Mouse (Mus musculus): ENCODE measurements at regions not wholly inside any gene's neighbourhood (a gene's known extent, or its start where the extent isn't known, plus 50 kb on each side); places are given as distances from the start of the nearest gene placed in this dataset.

DNA sequence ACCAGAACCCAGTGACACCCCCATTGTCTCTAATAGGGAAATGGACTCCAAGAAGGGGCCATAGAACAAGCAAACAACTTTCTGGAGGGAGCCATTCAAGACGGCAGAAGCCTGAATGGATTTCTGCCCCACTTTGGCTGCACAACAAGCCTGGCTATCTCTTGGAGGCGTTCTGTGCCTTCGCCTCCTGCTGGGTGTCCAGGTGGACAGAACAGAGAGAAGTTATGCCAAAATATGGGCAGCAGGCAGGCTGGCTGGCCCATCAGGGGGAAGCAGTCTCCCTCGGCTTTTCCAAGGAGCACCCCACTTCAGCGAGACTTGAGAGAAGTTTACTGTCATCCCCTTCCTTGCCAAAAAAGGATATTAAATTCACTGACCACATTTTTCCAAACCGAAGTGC, 65.8 kb upstream of the Pkdcc start:
- no peak overlapping the region for H3K4me2 ChIP-seq (ENCODE audit: low read depth)
- no peak overlapping the region for H3K9ac ChIP-seq
- no peak for DNase-seq
- no peaks in the 10 kb centered on the region for H3K36me3 ChIP-seq (ENCODE audit: insufficient read depth)
- ATAC-seq = no peak
- H3K9me3 ChIP-seq (ENCODE audit: low read length) = no peaks in the 10 kb centered on the region
- H3K27me3 ChIP-seq (ENCODE audit: insufficient read depth, low read length) = no peaks in the 10 kb centered on the region
- 84% methylated on average over 6 of the region's 6 CpGs for WGBS
- no peak overlapping the region for H3K27ac ChIP-seq (ENCODE audit: low read depth, low read length)
- no peak overlapping the region for H3K4me3 ChIP-seq (ENCODE audit: low read depth, low read length)
- no peak for TF ChIP-seq CTCF (IDR thresholded peaks at IDR 0.05; ENCODE audit: low read depth)
- no peaks in the 10 kb centered on the region for H3K4me1 ChIP-seq (ENCODE audit: insufficient read depth)

DNA sequence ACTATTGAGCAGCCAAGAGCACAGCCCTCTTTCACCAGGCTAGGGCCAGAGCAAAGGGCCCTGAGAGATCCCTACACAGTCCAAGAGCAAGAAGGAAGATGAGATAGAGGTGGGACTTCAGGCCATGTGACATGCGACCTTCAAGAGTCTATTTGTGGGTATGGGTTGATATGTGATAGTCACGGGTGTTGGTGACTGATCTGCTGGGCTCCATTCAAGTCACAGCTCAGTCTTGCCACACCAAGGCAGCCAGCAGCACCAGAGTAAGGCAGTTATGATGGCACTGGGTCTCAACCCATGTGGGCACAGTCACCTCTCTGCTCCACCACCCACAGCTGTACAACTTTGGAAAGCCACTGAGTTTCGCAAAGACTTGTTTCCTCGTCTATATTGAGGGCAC, 60.0 kb upstream of the Pkdcc start:
- no peaks in the 10 kb centered on the region for H3K9me3 ChIP-seq (ENCODE audit: low read length)
- no peak for ATAC-seq
- 96% methylated on average over 4 of the region's 4 CpGs for WGBS

DNA sequence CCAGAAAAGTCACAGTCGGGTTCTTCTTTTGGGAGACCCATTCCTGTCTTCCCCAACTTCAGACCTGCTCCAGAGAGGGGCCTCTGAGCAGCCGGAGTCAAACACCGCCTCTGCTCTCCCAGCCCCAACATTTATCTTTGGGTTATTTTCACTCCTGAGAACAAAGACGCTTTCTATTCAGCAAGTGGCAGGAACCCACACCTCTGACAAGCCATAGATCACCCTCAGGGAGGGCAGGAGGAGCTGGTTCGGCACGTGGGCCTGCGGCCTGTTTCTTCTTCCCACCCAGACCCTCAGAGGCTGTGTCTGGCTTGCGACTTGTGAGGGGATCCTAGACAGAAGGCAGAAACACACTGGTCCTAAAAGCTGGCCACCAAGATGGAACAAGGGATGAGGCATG, 58.4 kb upstream of the Pkdcc start:
- Histone ChIP-seq H3K4me1 (ENCODE audit: insufficient read depth) (no peaks in the 10 kb centered on the region), H3K27me3 (ENCODE audit: insufficient read depth, low read length) (no peaks in the 10 kb centered on the region), H3K27ac (ENCODE audit: low read depth, low read length) (no peak overlapping the region), H3K4me2 (ENCODE audit: low read depth) (no peak overlapping the region), H3K36me3 (ENCODE audit: insufficient read depth) (no peaks in the 10 kb centered on the region), H3K9me3 (ENCODE audit: low read length) (no peaks in the 10 kb centered on the region), H3K4me3 (ENCODE audit: low read depth, low read length) (no peak overlapping the region), H3K9ac (no peak overlapping the region)
- no peak for TF ChIP-seq CTCF (IDR thresholded peaks at IDR 0.05; ENCODE audit: low read depth)
- 69% methylated on average over 8 of the region's 8 CpGs for WGBS
- no peak for ATAC-seq
- DNase-seq = no peak

More for the DNA sequence above, 60.0 kb upstream of the Pkdcc start:
- TF ChIP-seq CTCF (IDR thresholded peaks at IDR 0.05; ENCODE audit: low read depth) = no peak
- H3K4me3 ChIP-seq (ENCODE audit: low read depth, low read length) = no peak overlapping the region
- H3K9ac ChIP-seq = no peak overlapping the region
- no peak overlapping the region for H3K4me2 ChIP-seq (ENCODE audit: low read depth)
- DNase-seq = no peak
- H3K36me3 ChIP-seq (ENCODE audit: insufficient read depth) = no peaks in the 10 kb centered on the region
- H3K27me3 ChIP-seq (ENCODE audit: insufficient read depth, low read length) = no peaks in the 10 kb centered on the region
- H3K4me1 ChIP-seq (ENCODE audit: insufficient read depth) = no peaks in the 10 kb centered on the region
- no peak overlapping the region for H3K27ac ChIP-seq (ENCODE audit: low read depth, low read length)

DNA sequence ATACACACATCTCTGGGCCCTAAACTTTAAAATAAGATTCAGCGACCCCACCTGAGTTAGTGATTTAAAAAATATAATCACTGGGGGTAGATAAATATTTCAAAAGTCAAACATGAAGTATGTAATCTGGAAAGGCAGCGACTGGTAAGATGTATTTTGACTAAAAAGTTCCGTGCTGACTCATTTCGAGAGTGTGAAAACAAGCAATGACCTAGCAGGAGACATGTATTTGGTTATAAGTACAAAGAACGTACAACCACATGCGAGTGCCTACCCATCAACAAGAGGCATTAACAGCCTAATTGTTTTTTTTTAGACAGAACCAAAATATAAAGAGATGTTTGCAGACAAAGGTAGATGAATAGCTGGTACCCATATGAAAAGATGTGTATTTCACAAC, 57.0 kb upstream of the Pkdcc start:
- no peak overlapping the region for H3K27ac ChIP-seq (ENCODE audit: low read depth, low read length)
- H3K4me2 ChIP-seq (ENCODE audit: low read depth) = no peak overlapping the region
- no peaks in the 10 kb centered on the region for H3K36me3 ChIP-seq (ENCODE audit: insufficient read depth)
- H3K9me3 ChIP-seq (ENCODE audit: low read length) = no peaks in the 10 kb centered on the region
- no peaks in the 10 kb centered on the region for H3K4me1 ChIP-seq (ENCODE audit: insufficient read depth)
- DNase-seq (no peak), ATAC-seq (no peak)
- no peak for TF ChIP-seq CTCF (IDR thresholded peaks at IDR 0.05; ENCODE audit: low read depth)
- no peaks in the 10 kb centered on the region for H3K27me3 ChIP-seq (ENCODE audit: insufficient read depth, low read length)
- WGBS = 81% methylated on average over 6 of the region's 6 CpGs
- H3K9ac ChIP-seq = no peak overlapping the region
- H3K4me3 ChIP-seq (ENCODE audit: low read depth, low read length) = no peak overlapping the region

DNA sequence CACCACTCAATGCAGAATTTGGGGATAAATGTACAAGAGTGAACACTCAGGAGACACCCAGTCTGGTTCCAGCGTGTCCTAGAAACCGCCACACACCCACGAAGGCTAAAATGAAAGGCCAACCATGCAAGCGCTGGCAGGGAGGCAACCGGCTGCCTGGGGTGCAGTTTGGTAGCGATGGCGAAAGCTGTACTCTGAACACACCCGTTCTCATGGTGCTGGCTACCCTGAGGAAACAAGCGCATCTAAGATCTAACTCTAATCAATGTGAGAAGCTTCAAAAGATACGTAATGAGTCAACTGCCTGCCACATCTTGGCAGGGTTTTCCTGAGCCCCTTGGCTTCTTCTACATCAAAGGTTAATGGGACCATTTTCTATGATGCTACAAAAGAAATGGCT, 56.4 kb upstream of the Pkdcc start:
- ATAC-seq (no peak), DNase-seq (no peak)
- TF ChIP-seq CTCF (IDR thresholded peaks at IDR 0.05; ENCODE audit: low read depth) = no peak
- no peaks in the 10 kb centered on the region for H3K36me3 ChIP-seq (ENCODE audit: insufficient read depth)
- no peak overlapping the region for H3K27ac ChIP-seq (ENCODE audit: low read depth, low read length)
- WGBS = 88% methylated on average over 10 of the region's 10 CpGs
- H3K9ac ChIP-seq = no peak overlapping the region
- no peaks in the 10 kb centered on the region for H3K9me3 ChIP-seq (ENCODE audit: low read length)
- no peaks in the 10 kb centered on the region for H3K27me3 ChIP-seq (ENCODE audit: insufficient read depth, low read length)
- no peak overlapping the region for H3K4me2 ChIP-seq (ENCODE audit: low read depth)
- H3K4me1 ChIP-seq (ENCODE audit: insufficient read depth) = no peaks in the 10 kb centered on the region
- H3K4me3 ChIP-seq (ENCODE audit: low read depth, low read length) = no peak overlapping the region

DNA sequence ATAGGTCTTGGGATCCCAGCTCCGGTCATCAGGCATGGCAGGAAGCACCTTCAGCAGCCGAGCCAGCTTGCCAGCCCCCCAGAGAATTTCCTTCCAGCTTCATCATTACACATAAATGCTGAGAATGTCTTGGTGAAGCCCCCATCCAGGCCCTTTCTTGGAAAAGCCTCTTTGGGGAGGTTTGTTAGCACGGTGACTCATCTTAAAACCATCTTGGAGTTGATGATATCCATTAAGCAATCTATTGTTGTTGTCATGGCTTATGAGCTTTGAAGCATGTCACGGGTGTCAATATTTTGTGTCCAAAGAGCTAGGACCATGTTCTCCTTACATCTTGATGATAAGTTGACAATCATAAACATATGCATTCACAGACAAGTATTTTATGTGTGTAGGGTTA, 55.5 kb upstream of the Pkdcc start:
- Histone ChIP-seq H3K4me3 (ENCODE audit: low read depth, low read length) (no peak overlapping the region), H3K36me3 (ENCODE audit: insufficient read depth) (no peaks in the 10 kb centered on the region), H3K4me1 (ENCODE audit: insufficient read depth) (no peaks in the 10 kb centered on the region), H3K27ac (ENCODE audit: low read depth, low read length) (no peak overlapping the region), H3K9ac (no peak overlapping the region), H3K4me2 (ENCODE audit: low read depth) (no peak overlapping the region), H3K27me3 (ENCODE audit: insufficient read depth, low read length) (no peaks in the 10 kb centered on the region), H3K9me3 (ENCODE audit: low read length) (no peaks in the 10 kb centered on the region)
- no peak for TF ChIP-seq CTCF (IDR thresholded peaks at IDR 0.05; ENCODE audit: low read depth)
- ATAC-seq (no peak), DNase-seq (no peak)
- WGBS = 90% methylated on average over 4 of the region's 4 CpGs

DNA sequence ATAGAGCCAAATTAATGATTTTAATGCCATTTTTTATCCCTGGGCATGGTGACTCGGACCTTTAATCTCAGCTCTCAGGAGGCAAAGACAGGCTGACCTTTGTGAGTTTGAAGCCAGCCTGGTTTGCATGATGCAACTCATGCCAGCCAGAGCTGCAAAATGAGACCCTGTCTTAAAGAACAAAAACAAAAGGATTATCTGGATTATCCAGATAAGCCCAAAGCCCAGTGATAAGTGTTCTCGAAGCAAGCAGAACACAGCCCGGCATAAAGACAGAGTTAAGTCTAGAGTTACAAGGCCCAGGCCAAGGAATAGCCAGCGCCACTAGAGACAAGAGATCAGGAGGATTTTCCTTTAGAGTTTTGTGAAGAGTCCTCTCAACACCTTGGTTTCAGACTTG, 54.8 kb upstream of the Pkdcc start:
- WGBS = 58% methylated on average over 4 of the region's 4 CpGs
- DNase-seq (no peak), ATAC-seq (no peak)
- Histone ChIP-seq H3K9me3 (ENCODE audit: low read length) (no peaks in the 10 kb centered on the region), H3K4me2 (ENCODE audit: low read depth) (no peak overlapping the region), H3K36me3 (ENCODE audit: insufficient read depth) (no peaks in the 10 kb centered on the region), H3K4me1 (ENCODE audit: insufficient read depth) (no peaks in the 10 kb centered on the region), H3K4me3 (ENCODE audit: low read depth, low read length) (no peak overlapping the region), H3K27me3 (ENCODE audit: insufficient read depth, low read length) (no peaks in the 10 kb centered on the region), H3K9ac (no peak overlapping the region), H3K27ac (ENCODE audit: low read depth, low read length) (no peak overlapping the region)
- TF ChIP-seq CTCF (IDR thresholded peaks at IDR 0.05; ENCODE audit: low read depth) = no peak

DNA sequence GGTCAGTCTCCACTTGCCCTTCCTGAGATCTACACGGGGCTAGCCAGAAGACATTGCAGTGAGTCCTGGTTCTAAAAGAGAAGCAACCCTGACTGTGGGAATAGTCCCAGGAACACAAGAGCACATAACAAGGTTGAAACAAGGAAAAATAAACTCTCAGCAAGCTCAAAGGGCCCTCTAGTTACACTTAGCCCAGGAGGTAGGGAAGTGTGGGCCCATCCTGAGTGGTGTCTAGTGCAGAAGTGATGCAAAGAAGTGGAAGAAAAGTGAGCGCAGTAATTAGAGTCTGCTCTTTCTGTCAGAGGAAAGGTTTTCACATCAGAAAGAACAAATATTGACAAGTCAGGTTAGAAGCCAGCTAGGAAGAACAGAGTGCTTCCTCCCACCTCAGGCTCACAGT, 53.4 kb upstream of the Pkdcc start:
- Histone ChIP-seq H3K9me3 (ENCODE audit: low read length) (no peaks in the 10 kb centered on the region), H3K27me3 (ENCODE audit: insufficient read depth, low read length) (no peaks in the 10 kb centered on the region), H3K4me3 (ENCODE audit: low read depth, low read length) (no peak overlapping the region), H3K36me3 (ENCODE audit: insufficient read depth) (no peaks in the 10 kb centered on the region), H3K27ac (ENCODE audit: low read depth, low read length) (no peak overlapping the region), H3K9ac (no peak overlapping the region), H3K4me1 (ENCODE audit: insufficient read depth) (no peaks in the 10 kb centered on the region), H3K4me2 (ENCODE audit: low read depth) (no peak overlapping the region)
- DNase-seq = no peak
- 74% methylated on average over 2 of the region's 2 CpGs for WGBS
- TF ChIP-seq CTCF (IDR thresholded peaks at IDR 0.05; ENCODE audit: low read depth) = no peak
- ATAC-seq = no peak

Data from forebrain, postnatal 0 days (tissue).